ENCODE assay signal across 8 mouse cellular contexts in genomic region chr17:12119675-12120074, GRCm38 (mm10). TPM values are rescaled to one million over a fixed set of nuclear protein-coding genes. Genes with fewer than 3 reads are reported as not detected.
A peak's percentile ranks its signal among the peaks of the same experiment; 100 is the strongest.
DNase-seq lines count a peak whose midpoint lies in the region; ATAC-seq and TF ChIP-seq lines count a peak whose summit lies in the region.

No protein-coding gene starts in this region.

- no peak for TF ChIP-seq EP300 in liver, postnatal 0 days (IDR thresholded peaks at IDR 0.05; ENCODE audit: low read depth)

- peak overlapping the region; percentile 81 to 85 for H3K4me3 ChIP-seq in ES-E14 (ENCODE audit: insufficient read depth in 1 of 2, low read depth in 1 of 2, low read length in 2 of 2, poor library complexity in 1 of 2, severe bottlenecking in 1 of 2)
- peak overlapping the region; percentile 61 for H3K4me3 ChIP-seq in heart, embryonic 16.5 days (ENCODE audit: low read length)
- H3K4me3 ChIP-seq in liver, postnatal 0 days (ENCODE audit: low read depth, low read length) = peak overlapping the region; percentile 74

- H3K9ac ChIP-seq in ES-E14 (ENCODE audit: insufficient read depth, low read depth, low read length, poor library complexity, severe bottlenecking) = peak overlapping the region; percentile 85
- peak overlapping the region; percentile 64 for H3K9ac ChIP-seq in heart, embryonic 16.5 days (ENCODE audit: low read length)
- H3K9ac ChIP-seq in liver, postnatal 0 days (replicated peaks) = peak overlapping the region; percentile 77

- H3K9me3 ChIP-seq in ES-E14 (ENCODE audit: control insufficient read depth, insufficient read depth, low read depth, low read length) = no peaks in the 10 kb centered on the region
- H3K9me3 ChIP-seq in heart, embryonic 16.5 days (replicated peaks; ENCODE audit: control insufficient read depth, low read length) = no peaks in the 10 kb centered on the region
- H3K9me3 ChIP-seq in liver, postnatal 0 days (ENCODE audit: low read length) = no peaks in the 10 kb centered on the region

- peak overlapping the region; percentile 98 for H3K4me2 ChIP-seq in heart, embryonic 16.5 days (ENCODE audit: low read depth, low read length)
- H3K4me2 ChIP-seq in liver, postnatal 0 days (ENCODE audit: low read depth, low read length) = peak overlapping the region; percentile 99

- peak overlapping the region; percentile 91 for H3K27ac ChIP-seq in ES-E14 (ENCODE audit: insufficient read depth, low read depth, low read length, poor library complexity, severe bottlenecking)
- peak overlapping the region; percentile 80 for H3K27ac ChIP-seq in heart, embryonic 16.5 days (ENCODE audit: low read length)
- peak overlapping the region; percentile 85 for H3K27ac ChIP-seq in liver, postnatal 0 days (ENCODE audit: low read depth)

- DNase-seq in B cell, adult 2 months = peak; percentile 70 to 80
- DNase-seq in ES-E14 (ENCODE audit: low read depth, low spot score) = peak; percentile 45
- peak; percentile 62 for DNase-seq in embryo, embryonic 11.5 days (ENCODE audit: low read depth, low spot score)
- peak; percentile 45 to 63 for DNase-seq in kidney, postnatal 25 days
- DNase-seq in liver, postnatal 0 days = peak; percentile 23
- DNase-seq in retina, postnatal 1 day = peak; percentile 77

- in situ Hi-C loops in ES-E14 (cut with MboI; ENCODE audit: low sequenced_read_pairs in 2 of 2, unreplicated experiment in 2 of 2) = no loop called here

- H3K27me3 ChIP-seq in heart, embryonic 16.5 days (ENCODE audit: control insufficient read depth, insufficient read depth, low read length) = no peaks in the 10 kb centered on the region
- H3K27me3 ChIP-seq in liver, postnatal 0 days (ENCODE audit: insufficient read depth, low read length) = no peaks in the 10 kb centered on the region

- H3K36me3 ChIP-seq in ES-E14 (ENCODE audit: control insufficient read depth, insufficient read depth, low read length, poor library complexity, severe bottlenecking) = no peaks in the 10 kb centered on the region
- 0 out of 2 replicates have a peak, but pooled peaks cover 3% of the 10 kb centered on the region for H3K36me3 ChIP-seq in heart, embryonic 16.5 days (ENCODE audit: control insufficient read depth, insufficient read depth)
- no peaks in the 10 kb centered on the region; the same call in 1 of the 2 replicates for H3K36me3 ChIP-seq in liver, postnatal 0 days (replicated peaks; ENCODE audit: insufficient read depth, low read length)

- WGBS in heart, embryonic 16.5 days = 1% methylated on average over 12 of the region's 12 CpGs
- under 1% methylated on average over 12 of the region's 12 CpGs for WGBS in liver, postnatal 0 days (ENCODE audit: insufficient replicate concordance)

- no peak for TF ChIP-seq CTCF in liver, postnatal 0 days (IDR thresholded peaks at IDR 0.05; ENCODE audit: low read depth)

- no peak for ATAC-seq in heart, embryonic 16.5 days (replicated peaks; ENCODE audit: extremely low read depth, insufficient read depth, low FRiP score)
- ATAC-seq in liver, postnatal 0 days = peak; percentile 16
- no peak for ATAC-seq in erythroid progenitor cell, adult 5-6 weeks (replicated peaks; ENCODE audit: low FRiP score, poor library complexity, severe bottlenecking)

- H3K4me1 ChIP-seq in ES-E14 (ENCODE audit: control insufficient read depth in 2 of 2, insufficient read depth in 2 of 2, low read length in 2 of 2, poor library complexity in 1 of 2) = peaks cover 11% of the 10 kb centered on the region in 2 experiments
- peaks cover 16% of the 10 kb centered on the region for H3K4me1 ChIP-seq in heart, embryonic 16.5 days (ENCODE audit: control insufficient read depth, insufficient read depth, low read length)
- H3K4me1 ChIP-seq in liver, postnatal 0 days (ENCODE audit: insufficient read depth) = peaks cover 12% of the 10 kb centered on the region; the same call in 1 of the 2 replicates

TF ChIP-seq in ES-E14, 5 proteins besides CTCF, POLR2A, EP300 and RAD21:
- no peak for TF ChIP-seq MAFK (IDR thresholded peaks at IDR 0.05; ENCODE audit: insufficient read depth, low read depth, low read length)
- TF ChIP-seq HCFC1 (IDR thresholded peaks at IDR 0.05; ENCODE audit: borderline replicate concordance, insufficient read depth, low read length) = no peak
- no peak for TF ChIP-seq ZC3H11A (IDR thresholded peaks at IDR 0.05; ENCODE audit: borderline replicate concordance, low read depth, low read length)
- peak; percentile 37; the same call in 1 of the 2 replicates for TF ChIP-seq CHD2 (IDR thresholded peaks at IDR 0.05; ENCODE audit: low read depth, low read length)

RNA-seq across cellular contexts. Expression of gene Agpat4, which starts 1.2 kb away (rescaled TPM):
- 45.7 and 92.8 TPM in 2 replicates for total RNA-seq in ES-E14 (2012; rRNA removed)
- polyA plus RNA-seq in heart, embryonic 16.5 days (2015; fragmentation: Nextera tagmentation; extraction: Ambion mirVana) = 15.3 and 16.8 TPM in 2 replicates
- polyA plus RNA-seq in liver, postnatal 0 days (2015; fragmentation: Nextera tagmentation; extraction: Ambion mirVana) = 9.3 and 10.2 TPM in 2 replicates
- total RNA-seq in erythroid progenitor cell, adult 5-6 weeks (2015; ENCODE audit: low replicate concordance) = 66.3 and 66.7 TPM in 2 replicates
- total RNA-seq in erythroid progenitor cell, adult 5-6 weeks (2017; ENCODE audit: low replicate concordance) = 88.6 and 120 TPM in 2 replicates

Comparison
In these comparisons a context has a peak if more than half of its experiments do, and no peak if none do; other contexts are left out.
1. DNase-seq: peak in every context shown above with its lines; median percentile 77 in retina, postnatal 1 day; 75 in B cell, adult 2 months; 62 in embryo, embryonic 11.5 days; 54 in kidney, postnatal 25 days; 45 in ES-E14; 23 in liver, postnatal 0 days.